Mouse (Mus musculus): ENCODE data around the gene Cd46. TPM values are rescaled to one million over a fixed set of nuclear protein-coding genes. Genes with fewer than 3 reads are reported as not detected.

Cd46 gene
- 1.1 and 1.2 TPM in 2 replicates for polyA plus RNA-seq (2015; fragmentation: Nextera tagmentation; extraction: Ambion mirVana)

GRCm38 (mm10) chr1:195092220-195092720, at the start of gene Cd46:
Gene Cd46, minus strand, starts transcription at chr1:195092249.

GRCm38 (mm10) chr1:195130953-195131674, 39.1 kb upstream of the Cd46 start, which contains the start of gene Cr1l:
Gene Cr1l, minus strand, starts transcription at chr1:195131586.

MicroRNA genes within 50 kb of the gene (microRNA counts, 519-probe panel; counts per million panel counts)
- microRNA mmu-miR-29b (4,183 counts per million, percentile 78 among the panel's probes with 10 or more counts), microRNA mmu-miR-29c (4,067 counts per million, percentile 73 among the panel's probes with 10 or more counts)

Small RNA genes within 50 kb of the gene (microRNA-seq; reads per million reads assigned to microRNA genes)
- 0.93 reads per million for gene Mir29b-2
- gene Mir29c = 207 reads per million, percentile 54 among the genes with 10 or more reads in this experiment

Other genes with a start within 250 kb of the Cd46 start
- gene Cd34, start 153.4 kb downstream of the Cd46 start, polyA plus RNA-seq (2015; fragmentation: Nextera tagmentation; extraction: Ambion mirVana) = 83.7 and 101 TPM in 2 replicates
- gene Cr1l, start 39.3 kb upstream of the Cd46 start, polyA plus RNA-seq (2015; fragmentation: Nextera tagmentation; extraction: Ambion mirVana) = 79.9 and 84.8 TPM in 2 replicates
- gene Cr2, start 84.5 kb upstream of the Cd46 start, polyA plus RNA-seq (2015; fragmentation: Nextera tagmentation; extraction: Ambion mirVana) = 0.07 and 0.12 TPM in 2 replicates

Measured in urinary bladder, postnatal 0 days (tissue).